8 mouse cellular contexts compared by ENCODE assay signal in the genomic region with DNA sequence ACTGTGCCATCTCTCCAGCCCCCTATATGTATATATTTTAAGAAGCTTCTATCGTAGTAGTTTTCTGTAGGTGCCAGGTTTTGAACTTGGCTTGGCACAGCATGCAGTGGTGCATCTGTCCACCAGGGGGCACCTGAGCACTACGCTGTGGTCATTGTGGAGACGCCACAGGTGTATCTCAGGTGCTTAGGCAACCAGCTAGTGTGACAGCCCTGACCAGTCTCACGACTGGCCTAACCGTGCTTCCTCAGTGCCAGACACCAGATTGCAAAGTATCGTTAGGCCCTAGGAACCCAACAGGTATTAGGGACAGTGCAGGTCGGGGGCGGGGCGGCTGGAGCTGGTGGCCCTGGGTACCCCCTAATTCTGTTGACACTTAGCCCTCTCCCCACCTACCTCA. TPM values are rescaled to one million over a fixed set of nuclear protein-coding genes. Genes with fewer than 3 reads are reported as not detected.
A peak's percentile ranks its signal among the peaks of the same experiment; 100 is the strongest.
DNase-seq lines count a peak whose midpoint lies in the region; ATAC-seq and TF ChIP-seq lines count a peak whose summit lies in the region.

No protein-coding gene starts in this region.

- no peaks in the 10 kb centered on the region for H3K27me3 ChIP-seq in heart, adult 2 months (ENCODE audit: control insufficient read depth, insufficient read depth, low read length)
- H3K27me3 ChIP-seq in limb, embryonic 11.5 days (ENCODE audit: control insufficient read depth, insufficient read depth, low read length) = no peaks in the 10 kb centered on the region
- no peaks in the 10 kb centered on the region for H3K27me3 ChIP-seq in forebrain, embryonic 14.5 days (replicated peaks; ENCODE audit: control insufficient read depth, insufficient read depth, low read length)

- no peaks in the 10 kb centered on the region for H3K79me2 ChIP-seq in heart, adult 2 months (replicated peaks; ENCODE audit: control insufficient read depth, insufficient read depth, low read length)

- H3K27ac ChIP-seq in heart, adult 2 months = no peak overlapping the region
- H3K27ac ChIP-seq in limb, embryonic 11.5 days (replicated peaks; ENCODE audit: low read depth, low read length) = no peak overlapping the region
- no peak overlapping the region for H3K27ac ChIP-seq in forebrain, embryonic 14.5 days (ENCODE audit: low read depth, low read length)

- H3K4me1 ChIP-seq in heart, adult 2 months (ENCODE audit: control insufficient read depth, insufficient read depth, low read length) = peaks cover 1% of the 10 kb centered on the region; the same call in 1 of the 2 replicates
- H3K4me1 ChIP-seq in limb, embryonic 11.5 days (ENCODE audit: control insufficient read depth, insufficient read depth, low read length) = no peaks in the 10 kb centered on the region
- no peaks in the 10 kb centered on the region for H3K4me1 ChIP-seq in forebrain, embryonic 14.5 days (ENCODE audit: control insufficient read depth, insufficient read depth, low read length)

- TF ChIP-seq CTCF in heart, adult 2 months (IDR thresholded peaks at IDR 0.05) = peak; percentile 71

- no peak overlapping the region for H3K9ac ChIP-seq in heart, adult 2 months (ENCODE audit: low read depth, low read length)
- H3K9ac ChIP-seq in limb, embryonic 11.5 days (ENCODE audit: low read length) = no peak overlapping the region
- H3K9ac ChIP-seq in forebrain, embryonic 14.5 days (ENCODE audit: low read length) = no peak overlapping the region

- intact Hi-C loops in heart, adult 2 months (cut with DNase I) = loop anchor here (5.0 kb wide), 1 partner anchor 266 kb away; the partner anchor contains the start of gene Adam6b
- intact Hi-C loops in gastrocnemius, postnatal 14 days (cut with DNase I; ENCODE audit: low total_unique reads) = no loop called here

- ATAC-seq in limb, embryonic 11.5 days (ENCODE audit: insufficient number of reproducible peaks, low FRiP score, low TSS enrichment, low read depth) = no peak
- no peak for ATAC-seq in forebrain, embryonic 14.5 days

- H3K4me2 ChIP-seq in limb, embryonic 11.5 days (ENCODE audit: low read depth, severe bottlenecking) = no peak overlapping the region
- no peak overlapping the region for H3K4me2 ChIP-seq in forebrain, embryonic 14.5 days (ENCODE audit: low read length)

- H3K9me3 ChIP-seq in limb, embryonic 11.5 days (ENCODE audit: control insufficient read depth, low read length) = no peaks in the 10 kb centered on the region
- no peaks in the 10 kb centered on the region for H3K9me3 ChIP-seq in forebrain, embryonic 14.5 days (replicated peaks; ENCODE audit: control insufficient read depth, low read length)

- no peaks in the 10 kb centered on the region for H3K36me3 ChIP-seq in heart, adult 2 months (ENCODE audit: control insufficient read depth, insufficient read depth, low read length)
- no peaks in the 10 kb centered on the region for H3K36me3 ChIP-seq in limb, embryonic 11.5 days (ENCODE audit: control insufficient read depth, insufficient read depth, low read length)
- no peaks in the 10 kb centered on the region for H3K36me3 ChIP-seq in forebrain, embryonic 14.5 days (ENCODE audit: control insufficient read depth, insufficient read depth, low read length)

- WGBS in heart, adult 2 months = 70% methylated on average over 9 of the region's 9 CpGs
- 77% methylated on average over 9 of the region's 9 CpGs for WGBS in limb, embryonic 11.5 days
- 81% methylated on average over 9 of the region's 9 CpGs for WGBS in forebrain, embryonic 14.5 days

- TF ChIP-seq POLR2A in heart, adult 2 months (IDR thresholded peaks at IDR 0.05; ENCODE audit: insufficient read depth, low read depth, low read length) = no peak

- no peak overlapping the region for H3K4me3 ChIP-seq in heart, adult 2 months
- H3K4me3 ChIP-seq in limb, embryonic 11.5 days (ENCODE audit: low read depth, low read length) = no peak overlapping the region
- no peak overlapping the region for H3K4me3 ChIP-seq in forebrain, embryonic 14.5 days (ENCODE audit: low read depth, low read length)

- DNase-seq in heart, adult 2 months = peak; percentile 21 to 39
- DNase-seq in heart, adult 18-20 months = no peak
- DNase-seq in A20 (ENCODE audit: low read depth, low spot score) = peak; percentile 90
- peak; percentile 68 for DNase-seq in R1 (ENCODE audit: low read depth, low spot score)
- peak; percentile 52 for DNase-seq in limb, embryonic 11.5 days (ENCODE audit: low spot score)
- peak; percentile 71 for DNase-seq in testis, postnatal 10 days (ENCODE audit: low spot score)
- DNase-seq in gastrocnemius, postnatal 14 days = no peak
- no peak for DNase-seq in forebrain, embryonic 14.5 days (ENCODE audit: low spot score)

- TF ChIP-seq EP300 in heart, adult 2 months (IDR thresholded peaks at IDR 0.05; ENCODE audit: insufficient read depth, low read depth, low read length) = no peak

RNA-seq across cellular contexts. Expression of gene Tmem121, which starts 35.6 kb away (rescaled TPM):
- under 1 TPM in 1 of 2 experiments, not detected in 1; 0.18 TPM for total RNA-seq in heart, adult 2 months (2021)
- polyA plus RNA-seq in heart, adult 2 months (2012; rRNA removed) = 0.41 TPM in 1 of 2 replicates, not detected in the other
- total RNA-seq in heart, adult 18-20 months (2021) = not detected
- 8.0 and 12.0 TPM in 2 replicates for polyA plus RNA-seq in limb, embryonic 11.5 days (2014; fragmentation: Nextera tagmentation; extraction: Ambion mirVana)
- total RNA-seq in gastrocnemius, postnatal 14 days (2021) = under 1 TPM; 0.33 to 0.47 TPM
- polyA plus RNA-seq in forebrain, embryonic 14.5 days (2014; fragmentation: Nextera tagmentation; extraction: Ambion mirVana) = 28.9 and 31.5 TPM in 2 replicates

Comparison
In these comparisons a context has a peak if more than half of its experiments do, and no peak if none do; other contexts are left out.
1. DNase-seq: peak in heart, adult 2 months (2 of 2), A20 (single experiment), R1 (single experiment), limb, embryonic 11.5 days (single experiment) and testis, postnatal 10 days (single experiment); none in heart, adult 18-20 months (0 of 2), gastrocnemius, postnatal 14 days (single experiment) and forebrain, embryonic 14.5 days (single experiment).